Mouse (Mus musculus): ENCODE data around the gene Rin2. TPM values are rescaled to one million over a fixed set of nuclear protein-coding genes. Genes with fewer than 3 reads are reported as not detected.

Rin2 gene
- polyA plus RNA-seq, 1 experiment, result 12.0 TPM

DNA sequence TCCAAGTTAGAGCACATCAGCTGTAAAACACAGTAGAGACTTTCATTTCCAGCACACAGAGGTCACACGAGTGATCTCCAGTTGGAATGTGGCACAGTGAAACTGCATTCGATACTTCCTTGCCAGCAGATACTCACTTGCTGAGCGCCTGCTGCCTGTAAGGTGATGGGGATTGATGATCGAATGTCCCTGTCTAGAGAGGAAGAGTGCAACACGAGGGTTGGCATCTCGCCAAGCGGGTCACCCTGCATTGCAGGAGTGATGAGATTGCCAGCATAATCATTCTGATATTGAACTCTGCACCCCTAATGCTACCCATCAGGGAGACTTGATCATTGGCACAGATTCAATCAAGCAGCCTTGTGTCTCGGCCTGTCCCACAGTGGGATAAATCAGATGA, 182.8 kb downstream of the Rin2 start:
- TF ChIP-seq CTCF (IDR thresholded peaks at IDR 0.05; ENCODE audit: borderline replicate concordance, extremely low read depth, insufficient read depth, insufficient read length) (no peak), POLR2A (IDR thresholded peaks at IDR 0.05; ENCODE audit: borderline replicate concordance, extremely low read depth, insufficient read depth, insufficient read length, poor library complexity, severe bottlenecking) (no peak)
- DNase-seq (ENCODE audit: low read depth), result no peak

- peak; percentile 84 for DNase-seq (ENCODE audit: low read depth)
- no peak for TF ChIP-seq CTCF (IDR thresholded peaks at IDR 0.05; ENCODE audit: borderline replicate concordance, extremely low read depth, insufficient read depth, insufficient read length)
- no peak for TF ChIP-seq POLR2A (IDR thresholded peaks at IDR 0.05; ENCODE audit: borderline replicate concordance, extremely low read depth, insufficient read depth, insufficient read length, poor library complexity, severe bottlenecking)
Observed at GRCm38 (mm10) chr2:145859442-145859931, 184.5 kb downstream of the Rin2 start.

DNA sequence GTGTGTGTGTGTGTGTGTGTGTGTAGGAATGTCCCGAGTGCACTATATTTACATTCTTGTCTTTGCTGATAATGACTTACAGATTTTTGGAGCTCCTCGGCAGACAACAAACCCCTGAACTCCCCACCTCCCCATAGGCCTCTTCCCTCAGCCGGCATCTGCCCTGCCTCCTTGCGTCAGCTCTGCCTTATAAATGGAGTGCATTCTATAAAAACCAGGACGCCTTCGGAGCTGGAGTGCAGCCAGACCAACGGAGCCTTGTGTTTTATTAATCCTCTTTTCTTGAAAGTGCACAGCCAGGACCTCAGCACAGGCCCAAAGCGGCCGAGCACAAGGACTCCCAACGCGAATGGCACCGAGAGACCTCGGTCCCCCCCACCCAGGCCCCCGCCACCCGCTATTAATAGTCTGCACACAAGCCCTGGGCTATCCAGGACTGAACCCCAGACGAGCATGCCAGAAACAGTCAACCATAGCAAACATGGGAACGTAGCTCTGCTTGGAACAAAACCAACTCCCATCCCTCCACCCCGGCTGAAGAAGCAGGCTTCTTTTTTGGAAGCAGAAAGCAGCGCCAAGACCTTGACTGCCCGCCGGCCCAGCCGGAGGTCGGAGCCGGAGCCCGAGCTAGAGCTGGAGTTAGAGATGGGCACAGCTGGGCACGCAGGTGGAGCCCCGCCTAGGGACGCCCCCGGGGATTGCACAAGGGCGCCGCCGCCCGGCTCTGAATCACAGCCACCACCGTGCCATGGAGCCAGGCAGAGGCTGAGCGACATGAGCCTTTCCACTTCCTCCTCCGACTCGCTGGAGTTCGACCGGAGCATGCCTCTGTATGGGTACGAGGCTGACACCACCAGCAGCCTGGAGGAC, 185.2 kb downstream of the Rin2 start:
- peak; percentile 95 for DNase-seq (ENCODE audit: low read depth)
- TF ChIP-seq CTCF (IDR thresholded peaks at IDR 0.05; ENCODE audit: borderline replicate concordance, extremely low read depth, insufficient read depth, insufficient read length) (peak; percentile 49), POLR2A (IDR thresholded peaks at IDR 0.05; ENCODE audit: borderline replicate concordance, extremely low read depth, insufficient read depth, insufficient read length, poor library complexity, severe bottlenecking) (no peak; the same call in 1 of the 2 replicates)

DNA sequence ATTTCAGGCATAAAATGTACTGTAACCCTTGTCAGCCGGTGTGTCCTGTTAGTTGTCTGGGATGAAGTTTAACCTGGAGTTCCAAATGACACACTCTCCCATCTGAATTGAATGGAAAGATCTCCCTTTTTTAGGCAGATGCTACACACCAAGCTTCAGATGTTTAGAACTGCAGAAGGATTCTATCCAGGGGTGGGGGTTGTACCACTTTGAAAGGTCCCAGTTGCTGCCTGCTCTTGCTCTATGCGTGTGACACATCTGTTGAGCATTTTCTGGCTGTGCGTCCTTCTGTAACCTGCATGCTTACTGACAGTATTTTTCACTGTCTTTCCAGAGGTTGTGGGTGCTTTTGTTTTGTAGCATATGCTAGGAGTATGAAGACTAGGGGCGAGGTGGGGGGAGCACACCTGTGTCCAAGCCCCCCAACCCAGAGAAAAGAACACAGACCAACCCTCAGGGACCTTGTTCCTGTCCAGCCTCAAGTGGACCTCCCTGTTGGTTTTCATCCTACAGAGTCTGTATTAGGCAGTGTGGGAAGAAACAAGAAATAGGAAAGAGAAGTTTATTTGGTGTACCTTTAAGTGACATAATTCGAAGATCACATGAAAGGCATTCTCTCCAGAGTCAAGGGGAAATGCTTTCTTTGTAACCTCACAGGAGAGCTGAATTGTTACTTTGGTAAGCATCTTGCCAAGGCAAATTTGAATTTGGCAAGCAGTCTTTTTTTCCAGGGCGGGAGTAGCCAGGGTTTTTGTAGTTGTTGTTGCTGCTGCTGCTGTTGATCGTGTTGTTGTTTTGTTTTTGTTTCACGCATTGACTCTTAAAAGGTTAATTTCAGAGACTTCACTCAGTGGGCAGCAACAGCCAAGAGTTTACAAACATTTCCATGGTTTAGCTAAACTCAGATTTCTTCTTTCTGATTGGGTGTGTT, 186.4 kb downstream of the Rin2 start:
- DNase-seq (ENCODE audit: low read depth), result peak; percentile 73
- TF ChIP-seq CTCF (IDR thresholded peaks at IDR 0.05; ENCODE audit: borderline replicate concordance, extremely low read depth, insufficient read depth, insufficient read length) (no peak), POLR2A (IDR thresholded peaks at IDR 0.05; ENCODE audit: borderline replicate concordance, extremely low read depth, insufficient read depth, insufficient read length, poor library complexity, severe bottlenecking) (no peak)

- TF ChIP-seq CTCF (IDR thresholded peaks at IDR 0.05; ENCODE audit: borderline replicate concordance, extremely low read depth, insufficient read depth, insufficient read length) (no peak), POLR2A (IDR thresholded peaks at IDR 0.05; ENCODE audit: borderline replicate concordance, extremely low read depth, insufficient read depth, insufficient read length, poor library complexity, severe bottlenecking) (no peak)
- DNase-seq (ENCODE audit: low read depth), result peak; percentile 81
Observed at GRCm38 (mm10) chr2:145862206-145862817, 187.3 kb downstream of the Rin2 start.

DNA sequence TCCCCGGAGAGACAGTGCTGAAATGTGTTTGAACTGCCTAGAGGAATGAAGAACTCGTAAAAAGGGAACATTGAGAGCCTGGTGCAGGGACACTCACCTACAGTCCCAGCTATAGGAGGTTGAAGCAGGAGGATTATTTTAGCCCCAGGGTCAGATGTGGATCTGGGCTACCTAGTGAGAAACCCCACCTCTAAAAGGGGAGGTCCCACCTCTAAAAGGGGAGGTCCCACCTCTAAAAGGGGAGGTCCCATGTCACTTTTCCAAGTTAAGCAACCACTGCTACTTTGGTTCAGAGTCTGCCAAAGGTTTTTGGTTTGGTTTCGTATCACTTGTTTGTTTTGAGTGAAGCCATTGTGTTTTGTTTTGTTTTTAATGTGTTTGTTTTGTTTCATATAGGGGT, 190.3 kb downstream of the Rin2 start:
- TF ChIP-seq CTCF (IDR thresholded peaks at IDR 0.05; ENCODE audit: borderline replicate concordance, extremely low read depth, insufficient read depth, insufficient read length) (no peak), POLR2A (IDR thresholded peaks at IDR 0.05; ENCODE audit: borderline replicate concordance, extremely low read depth, insufficient read depth, insufficient read length, poor library complexity, severe bottlenecking) (no peak)
- no peak for DNase-seq (ENCODE audit: low read depth)

DNA sequence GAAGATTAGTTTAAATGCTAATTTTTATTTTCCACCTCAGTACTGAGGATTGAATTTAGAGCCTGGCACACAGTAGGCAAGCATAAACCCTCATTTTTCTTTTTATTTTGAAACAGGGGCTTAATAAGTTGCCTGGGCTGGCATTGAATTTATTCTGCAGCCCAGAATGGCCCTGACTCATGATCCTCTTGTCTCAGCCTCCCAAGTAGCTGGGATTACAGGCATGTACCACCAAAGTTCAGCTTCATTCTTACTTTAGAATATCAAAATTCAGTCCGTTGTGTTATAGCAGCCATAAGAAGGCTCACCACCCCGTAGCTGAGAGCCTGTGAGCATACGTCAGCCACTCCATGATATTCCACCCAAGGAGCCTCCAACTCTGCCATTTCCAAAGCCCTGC, 191.2 kb downstream of the Rin2 start:
- TF ChIP-seq POLR2A (IDR thresholded peaks at IDR 0.05; ENCODE audit: borderline replicate concordance, extremely low read depth, insufficient read depth, insufficient read length, poor library complexity, severe bottlenecking) (no peak), CTCF (IDR thresholded peaks at IDR 0.05; ENCODE audit: borderline replicate concordance, extremely low read depth, insufficient read depth, insufficient read length) (no peak)

GRCm38 (mm10) chr2:145866695-145867449, 191.9 kb downstream of the Rin2 start:
- DNase-seq (ENCODE audit: low read depth), result no peak
- TF ChIP-seq CTCF (IDR thresholded peaks at IDR 0.05; ENCODE audit: borderline replicate concordance, extremely low read depth, insufficient read depth, insufficient read length) (no peak; the same call in 1 of the 2 replicates), POLR2A (IDR thresholded peaks at IDR 0.05; ENCODE audit: borderline replicate concordance, extremely low read depth, insufficient read depth, insufficient read length, poor library complexity, severe bottlenecking) (no peak)

More for the DNA sequence above, 191.2 kb downstream of the Rin2 start:
- DNase-seq (ENCODE audit: low read depth), result no peak

DNA sequence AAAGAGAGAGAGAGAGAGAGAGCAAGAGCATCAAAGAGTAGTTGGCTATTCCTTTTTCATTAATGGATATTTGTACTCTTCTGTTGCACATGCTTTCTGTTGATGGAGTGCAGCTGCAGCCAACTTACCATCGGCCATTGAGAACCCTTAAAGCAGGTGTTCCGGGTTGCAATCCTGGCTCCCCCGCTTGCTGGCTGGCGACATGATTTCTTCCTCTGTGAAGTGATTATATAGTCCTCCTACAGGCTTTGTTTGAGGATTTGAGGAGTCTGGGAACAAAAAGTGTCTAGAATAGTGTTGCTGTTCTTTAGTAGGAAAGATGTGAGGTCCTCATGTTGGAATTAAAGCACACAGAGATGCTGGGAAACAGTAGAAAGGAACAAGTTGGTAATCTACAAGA, 196.3 kb downstream of the Rin2 start:
- TF ChIP-seq POLR2A (IDR thresholded peaks at IDR 0.05; ENCODE audit: borderline replicate concordance, extremely low read depth, insufficient read depth, insufficient read length, poor library complexity, severe bottlenecking) (no peak), CTCF (IDR thresholded peaks at IDR 0.05; ENCODE audit: borderline replicate concordance, extremely low read depth, insufficient read depth, insufficient read length) (no peak)
- no peak for DNase-seq (ENCODE audit: low read depth)

DNA sequence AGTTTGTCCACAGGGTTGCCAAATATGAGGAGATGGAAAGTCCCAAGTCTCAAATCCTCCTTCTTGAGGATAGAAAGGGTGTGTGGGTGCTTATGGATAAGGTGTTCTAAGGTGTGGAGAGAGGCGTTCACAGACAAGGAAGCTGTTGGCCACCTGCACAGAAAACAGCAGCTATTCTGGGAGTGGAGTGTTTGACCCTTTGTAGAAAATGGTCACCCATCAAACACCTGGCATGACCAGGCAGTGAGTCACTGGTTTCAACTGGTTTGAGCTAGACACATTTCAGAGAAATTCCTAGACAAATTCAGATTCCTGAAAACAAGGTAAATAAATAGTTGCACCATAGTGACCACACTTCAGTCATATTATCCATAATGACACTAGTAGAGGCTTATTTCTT, 197.1 kb downstream of the Rin2 start:
- no peak for DNase-seq (ENCODE audit: low read depth)
- no peak for TF ChIP-seq CTCF (IDR thresholded peaks at IDR 0.05; ENCODE audit: borderline replicate concordance, extremely low read depth, insufficient read depth, insufficient read length)
- TF ChIP-seq POLR2A (IDR thresholded peaks at IDR 0.05; ENCODE audit: borderline replicate concordance, extremely low read depth, insufficient read depth, insufficient read length, poor library complexity, severe bottlenecking), result no peak
